Mouse (Mus musculus) liver, postnatal 0 days (tissue): ENCODE measurements around the gene Tbck.

Experiments used
- CTCF ChIP-seq: sonication (generic); IDR thresholded peaks from 2 replicates; pipeline ENCODE4 v1.5.1; 2016; ENCODE audit warnings: antibody characterized with exemption, low read depth
- EP300 ChIP-seq: IDR thresholded peaks from 2 replicates; pipeline ENCODE4 v1.6.1; 2016; ENCODE audit warnings: antibody characterized with exemption, low read depth, mild to moderate bottlenecking

- TF ChIP-seq CTCF, result no peak
- no peak for TF ChIP-seq EP300
These were observed 34.6 kb upstream of the Tbck start for GRCm38 (mm10) chr3:132649368-132649767.
